Mouse (Mus musculus): ENCODE data around the gene Vgll4. TPM values are rescaled to one million over a fixed set of nuclear protein-coding genes. Genes with fewer than 3 reads are reported as not detected.
A peak's percentile ranks its signal among the peaks of the same experiment; 100 is the strongest.

The Vgll4 gene
- polyA plus RNA-seq, 1 experiment from 2014 or later, result 76.8 TPM

- ATAC-seq (ENCODE audit: low read depth), result no peak
- H3K27ac ChIP-seq (replicated peaks; ENCODE audit: low read depth, low read length), result no peak overlapping the region; the same call in 1 of the 2 replicates
- H3K36me3 ChIP-seq (ENCODE audit: control insufficient read depth, insufficient read depth, low read length), result no peaks in the 10 kb centered on the region
- H3K4me2 ChIP-seq (ENCODE audit: low read depth, low read length), result no peak overlapping the region
- peak; percentile 72 for DNase-seq (ENCODE audit: low spot score)
- no peak overlapping the region for H3K4me3 ChIP-seq (ENCODE audit: low read depth, low read length)
- H3K9ac ChIP-seq (ENCODE audit: low read depth, low read length), result no peak overlapping the region
- peaks cover 6% of the 10 kb centered on the region; the same call in 1 of the 2 replicates for H3K4me1 ChIP-seq (ENCODE audit: control insufficient read depth, insufficient read depth, low read length)
- H3K27me3 ChIP-seq (replicated peaks; ENCODE audit: control insufficient read depth, insufficient read depth, low read length), result no peaks in the 10 kb centered on the region
- no peaks in the 10 kb centered on the region for H3K9me3 ChIP-seq (ENCODE audit: control insufficient read depth, low read length)
- WGBS, result 40% methylated on average over 8 of the region's 8 CpGs
These were observed 28.5 kb downstream of the Vgll4 start for GRCm38 (mm10) chr6:114941201-114941849.

GRCm38 (mm10) chr6:114939666-114940065, 30.1 kb downstream of the Vgll4 start:
- H3K27ac ChIP-seq (replicated peaks; ENCODE audit: low read depth, low read length), result no peak overlapping the region
- WGBS, result 88% methylated on average over 2 of the region's 2 CpGs
- DNase-seq (ENCODE audit: low spot score) (no peak), ATAC-seq (ENCODE audit: low read depth) (no peak)
- H3K27me3 ChIP-seq (replicated peaks; ENCODE audit: control insufficient read depth, insufficient read depth, low read length), result no peaks in the 10 kb centered on the region
- H3K4me2 ChIP-seq (ENCODE audit: low read depth, low read length), result no peak overlapping the region
- no peak overlapping the region for H3K4me3 ChIP-seq (ENCODE audit: low read depth, low read length)
- peaks cover 6% of the 10 kb centered on the region; the same call in 1 of the 2 replicates for H3K4me1 ChIP-seq (ENCODE audit: control insufficient read depth, insufficient read depth, low read length)
- no peaks in the 10 kb centered on the region for H3K9me3 ChIP-seq (ENCODE audit: control insufficient read depth, low read length)
- H3K9ac ChIP-seq (ENCODE audit: low read depth, low read length), result no peak overlapping the region
- H3K36me3 ChIP-seq (ENCODE audit: control insufficient read depth, insufficient read depth, low read length), result no peaks in the 10 kb centered on the region

GRCm38 (mm10) chr6:114936941-114937313, 32.9 kb downstream of the Vgll4 start:
- Histone ChIP-seq H3K27ac (replicated peaks; ENCODE audit: low read depth, low read length) (no peak overlapping the region), H3K9me3 (ENCODE audit: control insufficient read depth, low read length) (no peaks in the 10 kb centered on the region), H3K9ac (ENCODE audit: low read depth, low read length) (no peak overlapping the region), H3K36me3 (ENCODE audit: control insufficient read depth, insufficient read depth, low read length) (no peaks in the 10 kb centered on the region), H3K4me1 (ENCODE audit: control insufficient read depth, insufficient read depth, low read length) (peaks cover 10% of the 10 kb centered on the region), H3K4me2 (ENCODE audit: low read depth, low read length) (no peak overlapping the region), H3K27me3 (replicated peaks; ENCODE audit: control insufficient read depth, insufficient read depth, low read length) (no peaks in the 10 kb centered on the region), H3K4me3 (ENCODE audit: low read depth, low read length) (no peak overlapping the region)
- no peak for DNase-seq (ENCODE audit: low spot score)
- ATAC-seq (ENCODE audit: low read depth), result no peak
- whole genome bisulfite sequencing, result 61% methylated on average over 5 of the region's 5 CpGs

- Histone ChIP-seq H3K36me3 (ENCODE audit: control insufficient read depth, insufficient read depth, low read length) (no peaks in the 10 kb centered on the region), H3K27ac (replicated peaks; ENCODE audit: low read depth, low read length) (no peak overlapping the region), H3K9ac (ENCODE audit: low read depth, low read length) (no peak overlapping the region), H3K27me3 (replicated peaks; ENCODE audit: control insufficient read depth, insufficient read depth, low read length) (no peaks in the 10 kb centered on the region), H3K4me3 (ENCODE audit: low read depth, low read length) (no peak overlapping the region), H3K9me3 (ENCODE audit: control insufficient read depth, low read length) (no peaks in the 10 kb centered on the region), H3K4me2 (ENCODE audit: low read depth, low read length) (no peak overlapping the region), H3K4me1 (ENCODE audit: control insufficient read depth, insufficient read depth, low read length) (peaks cover 11% of the 10 kb centered on the region)
- DNase-seq (ENCODE audit: low spot score) (no peak), ATAC-seq (ENCODE audit: low read depth) (no peak)
- 65% methylated on average over 19 of the region's 19 CpGs for WGBS
These were observed 33.4 kb downstream of the Vgll4 start for GRCm38 (mm10) chr6:114936297-114936940.

GRCm38 (mm10) chr6:114935362-114935761, 34.4 kb downstream of the Vgll4 start:
- Histone ChIP-seq H3K36me3 (ENCODE audit: control insufficient read depth, insufficient read depth, low read length) (no peaks in the 10 kb centered on the region), H3K9me3 (ENCODE audit: control insufficient read depth, low read length) (no peaks in the 10 kb centered on the region), H3K4me3 (ENCODE audit: low read depth, low read length) (no peak overlapping the region), H3K27ac (replicated peaks; ENCODE audit: low read depth, low read length) (no peak overlapping the region), H3K4me1 (ENCODE audit: control insufficient read depth, insufficient read depth, low read length) (peaks cover 15% of the 10 kb centered on the region), H3K4me2 (ENCODE audit: low read depth, low read length) (no peak overlapping the region), H3K27me3 (replicated peaks; ENCODE audit: control insufficient read depth, insufficient read depth, low read length) (no peaks in the 10 kb centered on the region), H3K9ac (ENCODE audit: low read depth, low read length) (no peak overlapping the region)
- DNase-seq (ENCODE audit: low spot score) (no peak), ATAC-seq (ENCODE audit: low read depth) (no peak)
- 59% methylated on average over 3 of the region's 3 CpGs for WGBS

GRCm38 (mm10) chr6:114934045-114934444, 35.7 kb downstream of the Vgll4 start:
- no peak overlapping the region for H3K4me2 ChIP-seq (ENCODE audit: low read depth, low read length)
- 62% methylated on average over 11 of the region's 11 CpGs for WGBS

GRCm38 (mm10) chr6:114932991-114933392, 36.8 kb downstream of the Vgll4 start:
- H3K9ac ChIP-seq (ENCODE audit: low read depth, low read length), result no peak overlapping the region
- H3K9me3 ChIP-seq (ENCODE audit: control insufficient read depth, low read length), result no peaks in the 10 kb centered on the region
- no peak for DNase-seq (ENCODE audit: low spot score)
- H3K27me3 ChIP-seq (replicated peaks; ENCODE audit: control insufficient read depth, insufficient read depth, low read length), result no peaks in the 10 kb centered on the region
- 91% methylated on average over 3 of the region's 3 CpGs for WGBS
- no peak overlapping the region for H3K4me3 ChIP-seq (ENCODE audit: low read depth, low read length)
- no peaks in the 10 kb centered on the region for H3K36me3 ChIP-seq (ENCODE audit: control insufficient read depth, insufficient read depth, low read length)
- H3K4me1 ChIP-seq (ENCODE audit: control insufficient read depth, insufficient read depth, low read length), result peaks cover 20% of the 10 kb centered on the region
- H3K27ac ChIP-seq (replicated peaks; ENCODE audit: low read depth, low read length), result no peak overlapping the region
- no peak for ATAC-seq (ENCODE audit: low read depth)
- H3K4me2 ChIP-seq (ENCODE audit: low read depth, low read length), result no peak overlapping the region

More at GRCm38 (mm10) chr6:114934045-114934444, 35.7 kb downstream of the Vgll4 start:
- Histone ChIP-seq H3K4me1 (ENCODE audit: control insufficient read depth, insufficient read depth, low read length) (peaks cover 20% of the 10 kb centered on the region), H3K27me3 (replicated peaks; ENCODE audit: control insufficient read depth, insufficient read depth, low read length) (no peaks in the 10 kb centered on the region), H3K9me3 (ENCODE audit: control insufficient read depth, low read length) (no peaks in the 10 kb centered on the region), H3K4me3 (ENCODE audit: low read depth, low read length) (no peak overlapping the region), H3K27ac (replicated peaks; ENCODE audit: low read depth, low read length) (0 out of 2 replicates have a peak overlapping the region, but pooled peaks have one; percentile 11), H3K36me3 (ENCODE audit: control insufficient read depth, insufficient read depth, low read length) (no peaks in the 10 kb centered on the region), H3K9ac (ENCODE audit: low read depth, low read length) (peak overlapping the region; percentile 10; the same call in 1 of the 2 replicates)
- DNase-seq (ENCODE audit: low spot score) (peak; percentile 59), ATAC-seq (ENCODE audit: low read depth) (no peak)

GRCm38 (mm10) chr6:114932116-114932500, 37.7 kb downstream of the Vgll4 start:
- no peak overlapping the region for H3K9ac ChIP-seq (ENCODE audit: low read depth, low read length)
- no peak for ATAC-seq (ENCODE audit: low read depth)
- peak; percentile 87 for DNase-seq (ENCODE audit: low spot score)
- 44% methylated on average over 5 of the region's 5 CpGs for WGBS
- no peaks in the 10 kb centered on the region for H3K36me3 ChIP-seq (ENCODE audit: control insufficient read depth, insufficient read depth, low read length)
- H3K9me3 ChIP-seq (ENCODE audit: control insufficient read depth, low read length), result no peaks in the 10 kb centered on the region
- H3K4me3 ChIP-seq (ENCODE audit: low read depth, low read length), result no peak overlapping the region
- H3K27ac ChIP-seq (replicated peaks; ENCODE audit: low read depth, low read length), result peak overlapping the region; percentile 41; the same call in 1 of the 2 replicates
- H3K27me3 ChIP-seq (replicated peaks; ENCODE audit: control insufficient read depth, insufficient read depth, low read length), result no peaks in the 10 kb centered on the region
- no peak overlapping the region for H3K4me2 ChIP-seq (ENCODE audit: low read depth, low read length)
- H3K4me1 ChIP-seq (ENCODE audit: control insufficient read depth, insufficient read depth, low read length), result peaks cover 20% of the 10 kb centered on the region
